Mouse (Mus musculus): Measurements from ENCODE around the gene Olfr62. TPM values are rescaled to one million over a fixed set of nuclear protein-coding genes. Genes with fewer than 3 reads are reported as not detected.

Gene Olfr62
- polyA plus RNA-seq (2015; fragmentation: Nextera tagmentation; extraction: Ambion mirVana), result not detected in 2 replicates

GRCm38 (mm10) chr4:118658652-118659051, at the start of gene Olfr62:
Olfr62 (plus strand) TSS chr4:118658952.

GRCm38 (mm10) chr4:118620279-118620966, 38.3 kb upstream of the Olfr62 start, which contains the start of the genes Cfap57 and Ebna1bp2:
Cfap57 (minus strand) TSS chr4:118620777.
Ebna1bp2 (plus strand) TSS chr4:118620799.

GRCm38 (mm10) chr4:118692412-118692973, 33.7 kb downstream of the Olfr62 start, which contains the start of gene Olfr1342:
Olfr1342 (minus strand) TSS chr4:118692756.

GRCm38 (mm10) chr4:118703223-118703622, 44.5 kb downstream of the Olfr62 start, which contains the start of gene Olfr1341:
Olfr1341 (plus strand) TSS chr4:118703523.

Other genes starting within 250 kb of the Olfr62 start
- gene Szt2, start 249.7 kb upstream of the Olfr62 start, polyA plus RNA-seq (2015; fragmentation: Nextera tagmentation; extraction: Ambion mirVana), result 2.3 and 2.5 TPM in 2 replicates
- gene Med8, start 249.6 kb upstream of the Olfr62 start, polyA plus RNA-seq (2015; fragmentation: Nextera tagmentation; extraction: Ambion mirVana), result 82.0 and 86.7 TPM in 2 replicates
- 186 and 209 TPM in 2 replicates for gene Elovl1, start 230.9 kb upstream of the Olfr62 start, polyA plus RNA-seq (2015; fragmentation: Nextera tagmentation; extraction: Ambion mirVana)
- gene Cdc20, start 221.6 kb upstream of the Olfr62 start, polyA plus RNA-seq (2015; fragmentation: Nextera tagmentation; extraction: Ambion mirVana), result 39.6 and 50.2 TPM in 2 replicates
- gene Mpl, start 201.4 kb upstream of the Olfr62 start, polyA plus RNA-seq (2015; fragmentation: Nextera tagmentation; extraction: Ambion mirVana), result 0.18 and 0.82 TPM in 2 replicates
- 10.6 and 11.9 TPM in 2 replicates for gene Tie1, start 168.9 kb upstream of the Olfr62 start, polyA plus RNA-seq (2015; fragmentation: Nextera tagmentation; extraction: Ambion mirVana)
- gene 2610528J11Rik, start 132.0 kb upstream of the Olfr62 start, polyA plus RNA-seq (2015; fragmentation: Nextera tagmentation; extraction: Ambion mirVana), result 11.9 and 12.9 TPM in 2 replicates
- gene Tmem125, start 114.9 kb upstream of the Olfr62 start, polyA plus RNA-seq (2015; fragmentation: Nextera tagmentation; extraction: Ambion mirVana), result 16.7 and 17.9 TPM in 2 replicates
- 0.10 TPM in 2 replicates for gene Cfap57, start 38.2 kb upstream of the Olfr62 start, polyA plus RNA-seq (2015; fragmentation: Nextera tagmentation; extraction: Ambion mirVana)
- 103 and 114 TPM in 2 replicates for gene Ebna1bp2, start 38.2 kb upstream of the Olfr62 start, polyA plus RNA-seq (2015; fragmentation: Nextera tagmentation; extraction: Ambion mirVana)
- not detected in 2 replicates for gene Olfr1342, start 33.8 kb downstream of the Olfr62 start, polyA plus RNA-seq (2015; fragmentation: Nextera tagmentation; extraction: Ambion mirVana)
- not detected in 2 replicates for gene Olfr1341, start 44.6 kb downstream of the Olfr62 start, polyA plus RNA-seq (2015; fragmentation: Nextera tagmentation; extraction: Ambion mirVana)
- gene Olfr1340, start 61.2 kb downstream of the Olfr62 start, polyA plus RNA-seq (2015; fragmentation: Nextera tagmentation; extraction: Ambion mirVana), result not detected in 2 replicates
- gene Olfr1339, start 73.2 kb downstream of the Olfr62 start, polyA plus RNA-seq (2015; fragmentation: Nextera tagmentation; extraction: Ambion mirVana), result not detected in 2 replicates
- not detected in 2 replicates for gene Olfr1338, start 99.8 kb downstream of the Olfr62 start, polyA plus RNA-seq (2015; fragmentation: Nextera tagmentation; extraction: Ambion mirVana)
- gene Olfr1337, start 123.6 kb downstream of the Olfr62 start, polyA plus RNA-seq (2015; fragmentation: Nextera tagmentation; extraction: Ambion mirVana), result not detected in 2 replicates
- not detected in 2 replicates for gene Olfr1335, start 151.0 kb downstream of the Olfr62 start, polyA plus RNA-seq (2015; fragmentation: Nextera tagmentation; extraction: Ambion mirVana)
- gene Olfr1333, start 177.3 kb downstream of the Olfr62 start, polyA plus RNA-seq (2015; fragmentation: Nextera tagmentation; extraction: Ambion mirVana), result not detected in 2 replicates
- not detected in 2 replicates for gene Olfr1331, start 205.7 kb downstream of the Olfr62 start, polyA plus RNA-seq (2015; fragmentation: Nextera tagmentation; extraction: Ambion mirVana)
- gene Olfr1330, start 229.6 kb downstream of the Olfr62 start, polyA plus RNA-seq (2015; fragmentation: Nextera tagmentation; extraction: Ambion mirVana), result not detected in 2 replicates

All from urinary bladder, postnatal 0 days (tissue).